Mouse (Mus musculus) ES-E14 (cell line): ENCODE results near the gene Sppl2a.

Experiments
- CHD2 ChIP-seq: IDR thresholded peaks from 2 replicates; pipeline ENCODE4 v1.6.1; 2014; ENCODE audit warnings: mild to moderate bottlenecking, low read depth, low read length, inconsistent platforms
- MAFK ChIP-seq: IDR thresholded peaks from 2 replicates; pipeline ENCODE4 v1.6.1; 2014; ENCODE audit warnings: mild to moderate bottlenecking, low read depth, low read length, inconsistent platforms; ENCODE audit not compliant: insufficient read depth
- ZNF384 ChIP-seq: IDR thresholded peaks from 2 replicates; pipeline ENCODE4 v1.6.1; 2012; ENCODE audit warnings: low read depth, low read length, inconsistent platforms

- TF ChIP-seq MAFK = no peak
- no peak for TF ChIP-seq ZNF384
- TF ChIP-seq CHD2 = no peak
Measured at GRCm38 (mm10) chr2:126948231-126948630, 15.2 kb upstream of the Sppl2a start.
